Mouse (Mus musculus): Measurements from ENCODE around the gene Siah1a. TPM values are rescaled to one million over a fixed set of nuclear protein-coding genes. Genes with fewer than 3 reads are reported as not detected.
A peak's percentile ranks its signal among the peaks of the same experiment; 100 is the strongest.

Siah1a gene
- polyA plus RNA-seq, 1 experiment from 2014 or later = 55.7 TPM

DNA sequence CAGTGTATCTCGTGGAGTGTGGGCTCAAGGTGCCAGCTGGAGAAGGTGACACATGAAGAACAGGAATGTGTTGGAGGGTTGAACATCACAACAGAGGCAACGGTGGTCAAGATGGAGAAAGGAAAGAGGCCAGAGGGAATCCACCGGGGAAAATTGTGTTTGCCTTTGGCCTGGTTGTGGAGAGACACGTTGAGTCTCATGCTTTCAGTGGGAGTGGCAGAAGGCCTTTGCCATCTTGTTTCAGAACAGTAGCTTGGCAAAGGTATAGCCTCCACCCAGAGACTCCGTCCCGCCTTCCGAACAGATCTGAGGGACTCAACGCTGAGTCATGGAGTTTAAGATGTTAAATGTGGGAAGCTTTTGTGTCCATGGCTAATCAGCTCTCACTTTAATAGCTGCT lies 19.9 kb upstream of the Siah1a start:
- Histone ChIP-seq H3K27ac (no peak overlapping the region), H3K4me2 (replicated peaks) (no peak overlapping the region), H3K9me3 (no peaks in the 10 kb centered on the region), H3K36me3 (no peaks in the 10 kb centered on the region), H3K4me1 (0 out of 2 replicates have a peak, but pooled peaks cover 2% of the 10 kb centered on the region), H3K27me3 (no peaks in the 10 kb centered on the region), H3K4me3 (no peak overlapping the region), H3K9ac (no peak overlapping the region)
- WGBS = 87% methylated on average over 8 of the region's 8 CpGs
- no peak for ATAC-seq (ENCODE audit: low FRiP score, low read depth)

GRCm38 (mm10) chr8:86765155-86765554 lies 19.4 kb upstream of the Siah1a start:
- Histone ChIP-seq H3K27ac (no peak overlapping the region), H3K36me3 (no peaks in the 10 kb centered on the region), H3K9ac (no peak overlapping the region), H3K4me3 (no peak overlapping the region), H3K4me1 (no peaks in the 10 kb centered on the region), H3K4me2 (replicated peaks) (no peak overlapping the region), H3K27me3 (no peaks in the 10 kb centered on the region), H3K9me3 (no peaks in the 10 kb centered on the region)
- ATAC-seq (ENCODE audit: low FRiP score, low read depth) = no peak
- WGBS = 88% methylated on average over 10 of the region's 10 CpGs

DNA sequence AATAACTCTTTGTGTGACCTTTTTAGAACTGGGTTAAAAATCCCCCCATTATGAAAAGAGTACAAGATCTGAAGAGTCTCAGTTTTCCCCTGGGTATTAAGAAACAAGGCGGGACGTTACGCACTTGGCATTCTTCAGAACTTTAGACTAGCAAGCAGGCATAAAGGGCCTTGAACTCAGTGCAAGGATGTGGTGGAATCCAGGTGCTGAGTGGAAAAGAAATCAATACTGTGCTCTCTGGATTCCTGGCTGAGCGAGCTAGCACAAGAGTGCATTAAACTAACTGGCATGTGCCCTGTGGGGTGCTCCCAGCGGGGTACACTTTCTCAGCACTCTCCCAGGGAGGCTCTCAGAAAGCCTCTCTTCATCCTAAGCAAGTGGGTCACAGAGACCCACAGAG lies 17.1 kb upstream of the Siah1a start:
- Histone ChIP-seq H3K4me1 (no peaks in the 10 kb centered on the region), H3K27ac (no peak overlapping the region), H3K4me3 (no peak overlapping the region), H3K9me3 (no peaks in the 10 kb centered on the region), H3K27me3 (no peaks in the 10 kb centered on the region), H3K36me3 (no peaks in the 10 kb centered on the region), H3K4me2 (replicated peaks) (no peak overlapping the region), H3K9ac (no peak overlapping the region)
- ATAC-seq (ENCODE audit: low FRiP score, low read depth) = no peak
- 61% methylated on average over 5 of the region's 5 CpGs for WGBS

DNA sequence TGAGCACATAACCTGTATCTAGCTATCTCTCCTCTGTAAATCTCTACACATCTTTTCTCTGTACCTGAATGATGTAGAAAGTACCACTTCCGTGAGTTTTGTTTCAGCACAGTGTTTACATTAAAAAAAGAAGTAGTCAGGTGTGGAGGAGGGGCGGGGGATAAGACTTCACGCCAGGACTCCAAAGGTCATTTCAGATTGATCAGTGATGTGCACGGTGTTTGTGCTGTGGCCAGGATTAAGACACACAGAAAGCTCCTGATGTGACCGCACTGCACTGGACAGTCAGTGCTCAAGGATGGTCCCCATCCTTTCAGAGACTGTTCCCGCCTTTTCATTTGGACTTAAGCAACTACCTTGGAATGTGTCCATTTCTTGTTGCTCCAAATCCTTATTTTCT lies 15.0 kb upstream of the Siah1a start:
- H3K36me3 ChIP-seq = no peaks in the 10 kb centered on the region
- no peak overlapping the region for H3K9ac ChIP-seq
- no peak overlapping the region for H3K4me2 ChIP-seq (replicated peaks)
- no peak overlapping the region for H3K4me3 ChIP-seq
- no peaks in the 10 kb centered on the region for H3K9me3 ChIP-seq
- peaks cover 5% of the 10 kb centered on the region; the same call in 1 of the 2 replicates for H3K4me1 ChIP-seq
- no peak overlapping the region for H3K27ac ChIP-seq
- peaks cover 6% of the 10 kb centered on the region; the same call in 1 of the 2 replicates for H3K27me3 ChIP-seq
- no peak for ATAC-seq (ENCODE audit: low FRiP score, low read depth)
- 81% methylated on average over 6 of the region's 6 CpGs for WGBS

DNA sequence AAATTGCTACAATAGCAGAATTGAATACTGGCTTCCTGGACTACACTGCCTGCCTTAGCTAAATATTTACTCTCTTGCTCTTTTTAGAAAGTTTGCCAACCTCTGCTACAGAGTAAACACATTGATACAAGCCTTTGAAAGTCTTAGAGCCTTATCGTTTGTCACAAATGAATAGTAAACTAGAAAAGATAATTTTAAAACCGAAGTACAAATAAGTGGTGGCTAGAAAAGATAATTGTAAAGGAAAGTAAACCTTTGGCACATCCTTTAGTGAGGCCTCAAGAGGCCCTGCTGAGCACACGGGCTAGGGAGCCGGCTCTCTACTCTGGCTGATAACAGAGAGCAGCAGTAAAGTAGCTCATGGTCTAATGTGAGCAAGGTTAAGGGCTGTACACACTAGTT lies 13.4 kb upstream of the Siah1a start:
- no peak overlapping the region for H3K9ac ChIP-seq
- peaks cover 6% of the 10 kb centered on the region; the same call in 1 of the 2 replicates for H3K27me3 ChIP-seq
- no peak overlapping the region for H3K4me3 ChIP-seq
- WGBS = 66% methylated on average over 4 of the region's 4 CpGs
- H3K4me1 ChIP-seq = peaks cover 5% of the 10 kb centered on the region; the same call in 1 of the 2 replicates
- no peak overlapping the region for H3K27ac ChIP-seq
- no peak for ATAC-seq (ENCODE audit: low FRiP score, low read depth)
- no peaks in the 10 kb centered on the region for H3K36me3 ChIP-seq
- no peaks in the 10 kb centered on the region for H3K9me3 ChIP-seq
- H3K4me2 ChIP-seq (replicated peaks) = no peak overlapping the region

DNA sequence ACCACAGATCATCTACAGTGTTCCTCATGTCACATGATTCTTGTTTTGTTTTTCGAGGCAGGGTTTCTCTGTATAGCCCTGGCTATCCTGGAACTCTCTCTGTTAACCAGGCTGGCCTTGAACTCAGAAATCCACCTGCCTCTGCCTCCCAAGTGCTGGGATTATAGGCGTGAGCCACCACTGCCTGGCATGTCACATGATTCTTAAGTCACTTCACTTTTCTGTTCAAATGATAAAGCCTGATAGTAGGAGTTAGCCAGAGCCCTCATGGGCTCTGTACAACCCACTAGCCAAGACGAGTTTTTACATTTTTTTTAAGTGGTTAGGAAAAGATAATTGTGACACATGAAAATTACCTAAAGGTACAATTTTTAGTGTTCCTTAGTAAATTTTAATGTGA lies 12.9 kb upstream of the Siah1a start:
- 81% methylated on average over 3 of the region's 3 CpGs for WGBS
- Histone ChIP-seq H3K4me2 (replicated peaks) (no peak overlapping the region), H3K27ac (no peak overlapping the region), H3K27me3 (peaks cover 6% of the 10 kb centered on the region; the same call in 1 of the 2 replicates), H3K36me3 (no peaks in the 10 kb centered on the region), H3K4me3 (no peak overlapping the region), H3K9me3 (no peaks in the 10 kb centered on the region), H3K4me1 (peaks cover 5% of the 10 kb centered on the region; the same call in 1 of the 2 replicates), H3K9ac (no peak overlapping the region)
- ATAC-seq (ENCODE audit: low FRiP score, low read depth) = no peak

- H3K9ac ChIP-seq = no peak overlapping the region
- ATAC-seq (ENCODE audit: low FRiP score, low read depth) = no peak
- no peaks in the 10 kb centered on the region for H3K9me3 ChIP-seq
- WGBS = 34% methylated on average over 23 of the region's 23 CpGs
- H3K4me2 ChIP-seq (replicated peaks) = peak overlapping the region; percentile 36
- peaks cover 6% of the 10 kb centered on the region; the same call in 1 of the 2 replicates for H3K27me3 ChIP-seq
- 0 out of 2 replicates have a peak overlapping the region, but pooled peaks have one; percentile 4 for H3K4me3 ChIP-seq
- no peaks in the 10 kb centered on the region for H3K36me3 ChIP-seq
- peaks cover 5% of the 10 kb centered on the region; the same call in 1 of the 2 replicates for H3K4me1 ChIP-seq
- H3K27ac ChIP-seq = no peak overlapping the region
Measured at GRCm38 (mm10) chr8:86756948-86757733, 11.4 kb upstream of the Siah1a start.

DNA sequence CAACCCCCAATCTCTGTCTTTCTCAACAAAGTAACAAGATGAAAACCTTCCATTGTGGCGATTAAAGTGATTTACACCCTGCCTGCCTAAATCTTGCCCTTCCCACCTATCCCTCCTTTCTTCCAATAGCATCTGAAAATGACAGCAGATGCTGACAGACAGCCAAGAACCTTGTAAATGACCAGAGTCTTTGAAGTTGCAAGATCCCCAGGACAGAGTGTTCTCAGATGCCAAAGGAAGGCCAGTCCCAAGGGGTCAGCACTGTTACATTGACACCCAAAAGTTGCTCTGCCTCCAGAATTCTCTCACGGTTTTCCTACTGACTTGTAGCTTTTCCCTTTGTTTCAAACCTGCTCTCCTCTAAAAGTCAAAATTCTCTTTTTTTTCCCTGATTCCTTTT lies 4.1 kb upstream of the Siah1a start:
- Histone ChIP-seq H3K36me3 (no peaks in the 10 kb centered on the region), H3K9me3 (no peaks in the 10 kb centered on the region), H3K4me2 (replicated peaks) (no peak overlapping the region), H3K4me3 (no peak overlapping the region), H3K4me1 (peaks cover 6% of the 10 kb centered on the region; the same call in 1 of the 2 replicates), H3K9ac (no peak overlapping the region), H3K27ac (no peak overlapping the region), H3K27me3 (no peaks in the 10 kb centered on the region)
- no peak for ATAC-seq (ENCODE audit: low FRiP score, low read depth)
- 21% methylated on average over 2 of the region's 2 CpGs for WGBS

DNA sequence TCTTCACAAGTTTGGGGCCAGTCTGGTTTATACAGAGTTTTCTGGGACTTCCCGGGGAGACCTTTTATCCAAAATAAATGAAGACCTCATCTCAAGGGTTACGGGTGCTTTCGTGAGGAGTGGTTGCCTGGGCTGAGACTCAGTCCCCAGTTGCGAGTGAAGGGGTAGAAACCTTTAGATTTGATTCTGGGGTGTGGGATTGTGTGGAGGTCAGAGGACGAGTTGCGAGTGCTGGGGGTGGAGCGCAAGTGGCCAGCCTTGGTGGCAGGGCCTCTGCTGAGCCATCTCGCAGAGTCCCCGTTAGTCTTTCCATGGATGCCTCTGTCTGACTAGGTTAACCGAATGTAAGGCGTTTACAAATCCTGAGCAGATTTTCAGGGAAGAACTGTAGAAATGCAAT lies 777 bp upstream of the Siah1a start:
- Histone ChIP-seq H3K27me3 (no peaks in the 10 kb centered on the region), H3K4me2 (replicated peaks) (peak overlapping the region; percentile 86), H3K4me3 (peak overlapping the region; percentile 86), H3K36me3 (no peaks in the 10 kb centered on the region), H3K27ac (peak overlapping the region; percentile 97; the same call in 1 of the 2 replicates), H3K9ac (peak overlapping the region; percentile 98), H3K4me1 (peaks cover 29% of the 10 kb centered on the region), H3K9me3 (no peaks in the 10 kb centered on the region)
- 2% methylated on average over 11 of the region's 11 CpGs for WGBS
- peak; percentile 9; the same call in 1 of the 2 replicates for ATAC-seq (ENCODE audit: low FRiP score, low read depth)

GRCm38 (mm10) chr8:86745935-86746441 lies 254 bp upstream of the Siah1a start:
- H3K27me3 ChIP-seq = no peaks in the 10 kb centered on the region
- no peaks in the 10 kb centered on the region for H3K9me3 ChIP-seq
- peak overlapping the region; percentile 98 for H3K9ac ChIP-seq
- H3K27ac ChIP-seq = peak overlapping the region; percentile 97
- peak; percentile 89 for ATAC-seq (ENCODE audit: low FRiP score, low read depth)
- 0% methylated on average over 58 of the region's 70 CpGs for WGBS
- H3K4me2 ChIP-seq (replicated peaks) = peak overlapping the region; percentile 86
- H3K36me3 ChIP-seq = no peaks in the 10 kb centered on the region
- H3K4me3 ChIP-seq = peak overlapping the region; percentile 86
- peaks cover 31% of the 10 kb centered on the region for H3K4me1 ChIP-seq

DNA sequence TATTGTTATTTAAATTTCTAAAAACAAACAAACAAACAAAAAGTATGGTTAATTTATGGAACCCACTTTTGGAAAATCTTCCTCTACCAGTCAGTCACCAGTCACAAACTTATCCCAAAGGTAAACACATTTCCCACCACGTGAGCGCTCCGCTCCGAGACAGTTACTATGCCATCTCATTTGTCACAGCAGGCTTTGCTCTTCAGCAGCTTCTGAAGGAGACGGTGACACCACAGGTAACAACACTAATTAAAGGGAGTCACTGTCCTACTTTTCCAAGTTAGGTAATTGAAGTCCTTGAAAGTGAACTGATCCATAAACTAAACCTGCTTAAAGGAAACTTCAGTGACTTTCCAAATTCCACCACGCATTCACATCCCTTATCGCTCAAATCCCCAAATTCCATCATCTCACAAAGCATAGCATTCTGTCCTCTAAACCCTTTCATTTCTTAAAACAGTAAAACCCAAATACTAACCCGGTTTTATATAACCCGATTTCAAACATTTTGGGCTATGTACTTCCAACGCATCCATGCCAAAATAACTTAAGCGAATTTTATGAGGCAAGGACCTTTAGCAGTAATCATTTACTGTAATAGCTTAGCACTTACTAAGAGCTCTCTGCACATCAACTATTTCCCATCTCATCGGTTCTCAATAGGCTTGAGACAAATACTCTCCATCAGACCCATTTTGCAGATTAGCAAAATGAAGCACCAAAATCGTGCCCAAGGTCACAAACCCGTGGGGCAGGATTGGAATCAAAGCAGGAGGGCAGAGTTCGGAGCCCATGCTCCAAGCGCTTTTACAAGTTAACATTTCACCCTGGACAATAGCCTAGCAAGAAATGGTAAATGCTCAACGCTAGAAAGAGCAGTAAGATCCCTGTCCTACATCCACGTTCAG lies 1.2 kb downstream of the Siah1a start:
- ATAC-seq (ENCODE audit: low FRiP score, low read depth) = no peak
- Histone ChIP-seq H3K9me3 (no peaks in the 10 kb centered on the region), H3K36me3 (no peaks in the 10 kb centered on the region), H3K4me3 (peak overlapping the region; percentile 86), H3K27me3 (no peaks in the 10 kb centered on the region), H3K27ac (peak overlapping the region; percentile 97), H3K4me1 (peaks cover 31% of the 10 kb centered on the region), H3K9ac (peak overlapping the region; percentile 98), H3K4me2 (replicated peaks) (peak overlapping the region; percentile 70)
- WGBS = 4% methylated on average over 18 of the region's 18 CpGs
